Mouse (Mus musculus) spleen, adult 2 months (tissue): Measurements from ENCODE around the gene Pigh. TPM values are rescaled to one million over a fixed set of nuclear protein-coding genes. Genes with fewer than 3 reads are reported as not detected.

Source experiments
- DNase-seq, 2 experiments: peaks; one replicate each; pipeline versions ENCODE4 v3.0.0 to v3.0.0-alpha.2; 2012 to 2021; ENCODE audit warnings: low spot score in 2 of 2, low read depth in 1 of 2
- H3K27ac ChIP-seq: fragments of 200-500 bp; 2 replicates; pipeline ENCODE4 v1.5.1; 2012; ENCODE audit warnings: low read length, inconsistent platforms; ENCODE audit not compliant: insufficient read depth
- H3K27me3 ChIP-seq: fragments of 200-500 bp; 2 replicates; pipeline ENCODE4 v1.6.1; 2012; ENCODE audit warnings: mild to moderate bottlenecking, moderate library complexity, low read length, inconsistent platforms; ENCODE audit not compliant: control insufficient read depth, insufficient read depth
- H3K36me3 ChIP-seq: fragments of 200-500 bp; 2 replicates; pipeline ENCODE4 v1.6.1; 2012; ENCODE audit warnings: mild to moderate bottlenecking, low read length, inconsistent platforms; ENCODE audit not compliant: control insufficient read depth, insufficient read depth
- H3K4me1 ChIP-seq: fragments of 200-500 bp; 2 replicates; pipeline ENCODE4 v1.6.1; 2011; ENCODE audit warnings: inconsistent platforms; ENCODE audit not compliant: control insufficient read depth, insufficient read depth, insufficient read length
- H3K4me3 ChIP-seq: fragments of 200-500 bp; 2 replicates; pipeline ENCODE4 v1.5.1; 2011; ENCODE audit warnings: mild to moderate bottlenecking, inconsistent platforms; ENCODE audit not compliant: insufficient read depth, insufficient read length; ENCODE audit errors: extremely low read depth
- CTCF ChIP-seq: fragments of 200-500 bp; IDR thresholded peaks from 2 replicates; pipeline ENCODE4 v1.5.1; 2011; ENCODE audit warnings: mild to moderate bottlenecking, inconsistent platforms; ENCODE audit not compliant: insufficient read depth, insufficient read length, insufficient replicate concordance; ENCODE audit errors: extremely low read depth
- POLR2A ChIP-seq: fragments of 200-500 bp; IDR thresholded peaks from 2 replicates; pipeline ENCODE4 v1.6.1; 2011; ENCODE audit warnings: low read depth, low read length, inconsistent platforms
- WGBS: fragments of 180-500 bp; shearing (Covaris S2); methylation state at CpG from one replicate; pipeline ENCODE4 v1.1.7; 2018; 5-methylcytosine and 5-hydroxymethylcytosine counted together
- polyA plus RNA-seq: library from polyadenylated mRNA; depleted of rRNA; stranded (reverse); fragments of >200 nt; gene quantifications from 2 replicates; pipeline ENCODE4 v1.2.3, GENCODE M21; 2012

Pigh gene
- polyA plus RNA-seq, 1 experiment = 9.0 TPM

GRCm38 (mm10) chr12:79131178-79131675, 41.8 kb upstream of the Pigh start:
- Histone ChIP-seq H3K4me1 (peaks cover 6% of the 10 kb centered on the region; the same call in 1 of the 2 replicates), H3K36me3 (no peaks in the 10 kb centered on the region), H3K27ac (no peak overlapping the region), H3K27me3 (peaks cover 12% of the 10 kb centered on the region), H3K4me3 (peak overlapping the region; percentile 50; the same call in 1 of the 2 replicates)
- WGBS = 5% methylated on average over 22 of the region's 22 CpGs
- no peak for TF ChIP-seq CTCF
- TF ChIP-seq POLR2A = no peak
- no peak for DNase-seq

DNA sequence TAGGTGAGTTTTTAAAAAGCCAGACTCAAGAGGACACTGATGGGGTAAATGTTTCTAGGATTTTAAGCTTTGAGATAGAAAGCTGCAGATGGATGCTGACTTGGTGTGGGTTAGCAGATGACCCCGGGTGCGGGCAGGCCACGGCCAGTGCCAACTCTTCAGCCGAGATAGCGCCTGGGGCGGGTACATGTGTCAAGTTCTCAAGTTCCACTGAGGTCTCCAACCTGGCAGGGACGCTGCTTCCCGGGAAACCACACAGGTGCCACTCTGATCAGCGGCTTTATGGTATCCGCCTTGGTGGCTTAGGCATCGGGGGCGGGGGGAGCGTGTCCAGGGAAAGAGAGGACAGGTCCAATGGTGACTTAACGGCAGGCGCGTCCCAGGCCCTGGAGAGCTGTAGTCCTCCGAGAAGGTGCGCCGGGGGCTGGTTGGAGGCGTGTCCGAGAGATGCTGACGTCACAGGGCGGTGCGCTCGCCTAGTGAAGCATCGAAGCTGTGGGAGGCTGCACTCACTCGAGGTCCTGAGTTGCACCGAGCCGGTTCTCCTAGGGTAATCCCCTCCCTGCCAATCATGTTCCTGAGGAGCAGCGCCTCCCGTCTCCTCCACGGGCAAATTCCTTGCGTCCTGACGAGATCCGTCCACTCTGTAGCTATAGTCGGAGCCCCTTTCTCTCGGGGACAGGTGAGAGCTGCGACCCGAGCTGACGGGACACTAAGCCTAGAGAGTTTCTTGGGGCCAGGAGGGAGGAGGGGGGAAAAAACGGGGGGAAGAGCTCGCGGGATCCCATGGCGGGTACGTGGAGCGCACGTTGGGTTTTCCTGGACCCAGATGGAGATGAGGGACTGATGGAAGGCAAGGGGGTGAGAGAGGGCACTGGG, 41.1 kb upstream of the Pigh start, which contains the start of gene Arg2:
Gene Arg2 (plus strand): TSS at position 479 of the 879 bp plus-strand sequence.
- peak within 1 kb of the TSS; percentile 50 for H3K4me3 ChIP-seq
- TF ChIP-seq CTCF = no peak
- TF ChIP-seq POLR2A = no peak
- no peaks in the 10 kb centered on the region for H3K36me3 ChIP-seq
- WGBS = 3% methylated on average over 47 of the region's 47 CpGs
- DNase-seq = peak; percentile 55 to 68
- H3K4me1 ChIP-seq = peaks cover 6% of the 10 kb centered on the region; the same call in 1 of the 2 replicates
- peaks cover 12% of the 10 kb centered on the region for H3K27me3 ChIP-seq
- no peak within 1 kb of the TSS for H3K27ac ChIP-seq

DNA sequence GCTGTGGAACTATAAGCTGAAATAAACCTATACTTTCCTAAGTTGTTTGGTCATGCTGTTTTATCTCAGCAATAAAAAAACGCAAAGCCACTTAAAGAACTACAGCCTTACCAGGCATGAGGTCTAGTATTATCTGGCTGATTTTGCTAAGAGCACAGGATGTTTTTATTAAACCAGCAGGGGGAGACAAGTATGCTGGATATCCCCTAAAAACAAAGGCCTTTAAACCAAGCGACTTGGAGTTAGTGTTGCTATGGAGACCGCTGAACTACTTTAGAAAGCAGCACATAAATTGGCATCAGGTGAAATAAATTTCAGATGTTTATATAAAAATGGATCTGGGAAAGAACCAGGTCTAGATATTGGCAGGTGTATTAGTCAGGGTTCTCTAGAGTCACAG, 33.4 kb upstream of the Pigh start:
- no peaks in the 10 kb centered on the region for H3K36me3 ChIP-seq
- 35% methylated on average over 3 of the region's 3 CpGs for WGBS
- H3K4me3 ChIP-seq = no peak overlapping the region
- no peaks in the 10 kb centered on the region for H3K4me1 ChIP-seq
- no peak for DNase-seq
- no peak for TF ChIP-seq CTCF
- TF ChIP-seq POLR2A = no peak
- H3K27ac ChIP-seq = no peak overlapping the region
- H3K27me3 ChIP-seq = no peaks in the 10 kb centered on the region; the same call in 1 of the 2 replicates

- DNase-seq = no peak
- no peaks in the 10 kb centered on the region for H3K36me3 ChIP-seq
- no peaks in the 10 kb centered on the region for H3K4me1 ChIP-seq
- no peaks in the 10 kb centered on the region; the same call in 1 of the 2 replicates for H3K27me3 ChIP-seq
- TF ChIP-seq CTCF (no peak), POLR2A (no peak)
- 84% methylated on average over 4 of the region's 4 CpGs for WGBS
- H3K4me3 ChIP-seq = no peak overlapping the region
- H3K27ac ChIP-seq = no peak overlapping the region
Measured at GRCm38 (mm10) chr12:79118991-79119390, 29.5 kb upstream of the Pigh start.

- H3K27ac ChIP-seq = no peak overlapping the region
- 90% methylated on average over 5 of the region's 5 CpGs for WGBS
- no peaks in the 10 kb centered on the region for H3K36me3 ChIP-seq
- H3K27me3 ChIP-seq = no peaks in the 10 kb centered on the region
- no peaks in the 10 kb centered on the region for H3K4me1 ChIP-seq
- no peak for TF ChIP-seq CTCF
- no peak for TF ChIP-seq POLR2A
- no peak overlapping the region for H3K4me3 ChIP-seq
- DNase-seq = no peak
Measured at GRCm38 (mm10) chr12:79105312-79105711, 15.9 kb upstream of the Pigh start.

- no peaks in the 10 kb centered on the region for H3K36me3 ChIP-seq
- H3K4me3 ChIP-seq = no peak overlapping the region
- H3K27me3 ChIP-seq = no peaks in the 10 kb centered on the region
- 66% methylated on average over 2 of the region's 2 CpGs for WGBS
- no peak overlapping the region for H3K27ac ChIP-seq
- H3K4me1 ChIP-seq = no peaks in the 10 kb centered on the region
- no peak for TF ChIP-seq CTCF
- no peak for TF ChIP-seq POLR2A
- no peak for DNase-seq
Measured at GRCm38 (mm10) chr12:79104544-79104943, 15.1 kb upstream of the Pigh start.
